Mouse (Mus musculus): ENCODE results near the gene Ift22.

The Ift22 gene

DNA sequence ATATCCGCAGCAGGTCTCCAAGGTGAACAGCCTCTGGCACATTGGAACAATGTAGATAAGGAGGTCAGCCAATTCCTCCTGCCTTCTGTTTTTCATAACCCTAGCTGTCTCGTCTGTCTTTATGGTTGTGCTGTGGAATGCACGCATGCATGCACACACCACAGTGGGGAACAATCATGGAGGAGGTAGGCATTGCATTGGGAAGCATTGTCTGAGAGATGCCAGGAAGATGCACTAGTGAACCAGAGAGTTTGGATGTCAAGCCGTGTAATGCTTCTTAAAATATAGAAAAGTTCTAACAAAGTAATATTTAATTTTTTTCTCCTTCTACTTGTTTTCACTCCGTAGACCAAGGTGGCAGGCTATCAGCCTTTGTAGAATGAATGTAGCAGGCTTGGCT is 25.0 kb downstream of the Ift22 start:
- POLR2A ChIA-PET = interaction anchor here in 2 of 4 experiments (0.7 to 43.5 kb wide), 13 partner anchors 9 to 61 kb away, joined by 3 to 1492 read pairs (median 4); partner anchors contain the start of genes Cldn15 (in 2 of the 2), Fis1 (in 2 of the 2), Ift22 (in 1 of the 2) and Plod3 (in 1 of the 2)
- CTCF ChIA-PET = interaction anchor here in 1 of 4 experiments (2.1 kb wide), 2 partner anchors 29 to 189 kb away, joined by 6 to 11 read pairs; no protein-coding TSS in a partner anchor

GRCm38 (mm10) chr5:136933930-136934329 is 26.0 kb downstream of the Ift22 start:
- CTCF ChIA-PET = interaction anchor here in 3 of 4 experiments (0.5 to 2.1 kb wide), 6 partner anchors 21 to 1259 kb away, joined by 3 to 6 read pairs (median 4); no protein-coding TSS in a partner anchor
- POLR2A ChIA-PET = interaction anchor here (0.6 to 43.5 kb wide), 16 partner anchors 8 to 188 kb away, joined by 3 to 1492 read pairs (median 4); partner anchors contain the start of genes Cldn15 (in 3 of the 4), Fis1 (in 3 of the 4), Ap1s1 (in 2 of the 4) and Plod3 (in 1 of the 4)

- CTCF ChIA-PET = interaction anchor here (0.5 to 4.0 kb wide), 59 partner anchors 7 to 566 kb away, joined by 3 to 35 read pairs (median 4); partner anchors contain the start of genes Ift22 (in 3 of the 4), Cldn15 (in 2 of the 4), Fis1 (in 1 of the 4) and Plod3 (in 1 of the 4)
Measured at GRCm38 (mm10) chr5:136935905-136936695, 28.1 kb downstream of the Ift22 start.

GRCm38 (mm10) chr5:136936750-136937149 is 28.8 kb downstream of the Ift22 start:
- POLR2A ChIA-PET = interaction anchor here (0.8 to 43.5 kb wide), 14 partner anchors 7 to 188 kb away, joined by 3 to 1492 read pairs (median 8); partner anchors contain the start of genes Fis1 (in 4 of the 4), Cldn15 (in 2 of the 4) and Plod3 (in 1 of the 4)

More at GRCm38 (mm10) chr5:136935905-136936695, 28.1 kb downstream of the Ift22 start:
- POLR2A ChIA-PET = interaction anchor here (0.5 to 43.5 kb wide), 27 partner anchors 7 to 166 kb away, joined by 3 to 1492 read pairs (median 4); partner anchors contain the start of genes Fis1 (in 4 of the 4), Cldn15 (in 2 of the 4), Plod3 (in 2 of the 4) and Serpine1 (in 2 of the 4)

GRCm38 (mm10) chr5:136937621-136938020 is 29.7 kb downstream of the Ift22 start:
- ChIA-PET POLR2A (interaction anchor here in 3 of 4 experiments (0.5 to 43.5 kb wide), 7 partner anchors 16 to 49 kb away, joined by 4 to 1492 read pairs (median 9); partner anchors contain the start of genes Fis1 (in 3 of the 3), Cldn15 (in 2 of the 3) and Plod3 (in 1 of the 3)), CTCF (interaction anchor here in 3 of 4 experiments (1.1 to 4.0 kb wide), 10 partner anchors 9 to 49 kb away, joined by 4 to 35 read pairs (median 14); partner anchors contain the start of genes Fis1 (in 1 of the 3) and Plod3 (in 1 of the 3))

More at GRCm38 (mm10) chr5:136936750-136937149, 28.8 kb downstream of the Ift22 start:
- CTCF ChIA-PET = interaction anchor here (0.5 to 4.0 kb wide), 34 partner anchors 8 to 341 kb away, joined by 3 to 35 read pairs (median 5); partner anchors contain the start of genes Fis1 (in 2 of the 4), Cldn15 (in 1 of the 4), Ift22 (in 1 of the 4) and Plod3 (in 1 of the 4)

- POLR2A ChIA-PET = interaction anchor here in 2 of 4 experiments (0.5 to 43.5 kb wide), 6 partner anchors 10 to 837 kb away, joined by 3 to 1492 read pairs (median 4); partner anchors contain the start of genes Cldn15 (in 2 of the 2), Fis1 (in 2 of the 2) and Plod3 (in 1 of the 2)
- CTCF ChIA-PET = interaction anchor here in 1 of 4 experiments (0.6 to 4.0 kb wide), 5 partner anchors 20 to 347 kb away, joined by 3 to 35 read pairs (median 5); no protein-coding TSS in a partner anchor
Measured at GRCm38 (mm10) chr5:136939284-136939683, 31.3 kb downstream of the Ift22 start.

DNA sequence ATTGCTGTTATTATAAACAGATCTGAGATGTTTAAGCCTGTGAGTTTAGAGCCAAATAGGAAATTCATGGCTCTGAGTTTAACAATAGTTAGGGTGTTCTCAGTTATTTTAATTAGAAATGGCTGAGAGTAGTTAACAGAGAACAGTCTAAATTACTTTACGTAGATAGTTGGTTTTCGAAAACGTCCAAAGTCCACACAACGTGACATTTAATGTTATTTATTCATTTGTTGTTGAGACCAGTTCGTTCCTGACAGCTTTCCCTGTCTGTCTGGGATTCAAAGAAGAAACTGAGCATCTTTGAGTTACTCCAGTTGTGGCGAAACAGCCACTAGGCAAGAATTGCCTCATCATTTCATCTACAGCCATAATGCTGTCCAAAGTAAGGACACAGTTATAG is 32.1 kb downstream of the Ift22 start:
- POLR2A ChIA-PET = interaction anchor here (0.6 to 43.5 kb wide), 12 partner anchors 8 to 635 kb away, joined by 3 to 1492 read pairs (median 4); partner anchors contain the start of genes Fis1 (in 3 of the 4), Cldn15 (in 2 of the 4), Ap1s1 (in 1 of the 4) and Plod3 (in 1 of the 4)
- CTCF ChIA-PET = interaction anchor here in 2 of 4 experiments (0.6 kb wide), 2 partner anchors 57 to 347 kb away, joined by 3 to 4 read pairs; partner anchors contain the start of gene Col26a1 (in 1 of the 2)

- ChIA-PET CTCF (interaction anchor here (0.6 to 1.9 kb wide), 13 partner anchors 11 to 1040 kb away, joined by 3 to 20 read pairs (median 4); partner anchors contain the start of gene Fis1 (in 2 of the 4)), POLR2A (interaction anchor here (0.6 to 43.5 kb wide), 24 partner anchors 8 to 1823 kb away, joined by 3 to 1492 read pairs (median 4); partner anchors contain the start of genes Cldn15 (in 3 of the 4), Fis1 (in 3 of the 4), Ap1s1 (in 1 of the 4) and Pcolce (in 1 of the 4))
Measured at GRCm38 (mm10) chr5:136940845-136941560, 33.1 kb downstream of the Ift22 start.

- CTCF ChIA-PET = interaction anchor here in 3 of 4 experiments (0.8 to 2.5 kb wide), 12 partner anchors 9 to 67 kb away, joined by 3 to 12 read pairs (median 6); partner anchors contain the start of gene Fis1 (in 2 of the 3)
- POLR2A ChIA-PET = interaction anchor here (0.6 to 43.5 kb wide), 27 partner anchors 7 to 980 kb away, joined by 3 to 1492 read pairs (median 4); partner anchors contain the start of genes Fis1 (in 4 of the 4), Plod3 (in 3 of the 4), Cldn15 (in 2 of the 4) and Pop7 (in 1 of the 4)
Measured at GRCm38 (mm10) chr5:136942781-136943180, 34.8 kb downstream of the Ift22 start.

DNA sequence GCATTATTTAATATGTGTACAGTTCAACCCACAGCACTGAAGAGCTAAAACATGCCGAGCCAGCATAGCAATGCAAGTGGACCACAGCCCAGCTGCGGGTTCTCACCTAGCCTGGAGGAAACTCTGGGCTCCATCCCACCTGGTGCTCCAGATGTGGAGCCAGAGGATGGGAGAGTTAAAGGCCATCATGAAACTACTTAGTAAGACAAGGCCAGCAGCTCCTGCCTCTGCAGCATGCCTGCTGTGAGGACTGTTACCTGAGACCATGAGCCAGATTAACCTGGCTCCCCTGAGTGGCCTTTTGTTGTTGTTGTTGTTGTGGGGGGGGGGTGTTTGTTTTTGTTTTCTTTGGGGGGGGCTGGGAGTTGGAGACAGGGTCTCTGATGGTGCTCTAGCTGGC is 35.4 kb downstream of the Ift22 start:
- ChIA-PET POLR2A (interaction anchor here (0.6 to 43.5 kb wide), 21 partner anchors 8 to 981 kb away, joined by 3 to 1492 read pairs (median 4); partner anchors contain the start of genes Fis1 (in 4 of the 4), Cldn15 (in 2 of the 4) and Srrt (in 1 of the 4)), CTCF (interaction anchor here in 3 of 4 experiments (0.6 to 2.5 kb wide), 18 partner anchors 9 to 121 kb away, joined by 3 to 12 read pairs (median 6); partner anchors contain the start of genes Fis1 (in 2 of the 3) and Cldn15 (in 1 of the 3))

GRCm38 (mm10) chr5:136945084-136945483 is 37.1 kb downstream of the Ift22 start:
- ChIA-PET CTCF (interaction anchor here in 2 of 4 experiments (1.7 to 1.8 kb wide), 2 partner anchors 9 to 16 kb away, joined by 4 read pairs; no protein-coding TSS in a partner anchor), POLR2A (interaction anchor here in 3 of 4 experiments (0.5 to 43.5 kb wide), 6 partner anchors 10 to 21 kb away, joined by 3 to 1492 read pairs (median 33); partner anchors contain the start of genes Cldn15 (in 2 of the 3) and Fis1 (in 2 of the 3))

DNA sequence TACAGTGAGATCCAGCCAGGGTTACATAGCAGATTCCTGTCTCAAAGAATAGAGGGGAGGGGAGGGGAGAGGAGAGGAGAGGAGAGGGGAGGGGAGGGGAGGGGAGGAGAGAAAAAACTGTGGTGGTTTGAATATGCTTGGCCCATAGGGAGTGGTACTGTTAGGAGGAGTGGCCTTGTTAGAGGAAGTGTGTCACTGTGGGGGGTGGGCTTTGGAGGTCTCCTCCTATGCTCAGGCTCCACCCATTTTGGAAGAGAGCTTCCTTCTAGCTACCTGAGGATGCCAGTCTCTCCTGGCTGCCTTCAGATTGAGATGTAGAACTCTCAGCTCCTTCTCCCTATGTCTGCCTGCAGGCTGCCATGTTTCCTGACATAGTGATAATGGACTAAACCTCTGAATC is 39.9 kb downstream of the Ift22 start:
- ChIA-PET POLR2A (interaction anchor here (0.6 to 43.5 kb wide), 8 partner anchors 1 to 681 kb away, joined by 3 to 1492 read pairs (median 456); partner anchors contain the start of genes Cldn15 (in 2 of the 4) and Fis1 (in 2 of the 4)), CTCF (interaction anchor here (0.6 to 1.9 kb wide), 7 partner anchors 12 to 339 kb away, joined by 3 to 9 read pairs (median 3); partner anchors contain the start of gene Ache (in 1 of the 4))

DNA sequence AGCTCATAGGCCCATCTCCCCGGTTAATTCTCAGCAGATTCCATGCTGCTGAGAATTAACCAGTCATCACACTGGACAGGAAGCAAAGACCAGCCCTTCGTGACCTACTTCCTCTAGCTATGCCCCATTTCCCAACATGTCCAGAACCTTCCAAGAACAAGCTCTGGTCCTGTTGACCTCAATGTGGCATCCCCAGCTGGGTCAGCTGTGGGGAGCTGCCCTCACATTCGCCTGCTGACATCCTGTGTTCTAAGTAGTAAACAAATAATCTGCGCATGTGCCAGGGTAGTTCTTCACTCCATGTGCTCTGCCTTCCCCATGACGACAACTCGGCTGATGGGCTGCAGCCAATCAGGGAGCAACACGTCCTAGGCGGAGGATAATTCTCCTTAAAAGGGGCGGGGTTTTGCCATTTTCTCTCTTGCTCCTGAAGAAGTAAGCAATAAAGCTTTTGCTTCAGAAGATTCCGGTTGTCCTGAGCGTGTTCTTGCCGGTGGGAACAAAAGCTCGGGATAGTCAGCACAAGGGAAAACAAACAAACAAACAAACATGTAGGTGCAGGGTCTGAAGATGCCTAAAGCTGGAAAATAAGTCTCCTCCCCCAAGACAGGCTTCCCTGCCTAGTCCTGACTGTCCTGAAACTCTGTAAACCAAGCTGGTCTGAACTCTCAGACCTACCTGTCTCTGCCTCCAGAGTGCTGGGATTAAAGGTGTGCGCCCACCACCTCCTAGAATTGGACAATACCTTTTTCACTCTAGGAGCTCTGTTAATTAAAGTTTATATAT is 41.8 kb downstream of the Ift22 start:
- CTCF ChIA-PET = interaction anchor here in 2 of 4 experiments (0.6 to 4.7 kb wide), 6 partner anchors 13 to 21 kb away, joined by 3 to 27 read pairs (median 4); no protein-coding TSS in a partner anchor
- POLR2A ChIA-PET = interaction anchor here in 3 of 4 experiments (0.6 to 43.5 kb wide), 15 partner anchors 3 to 987 kb away, joined by 3 to 1492 read pairs (median 7); partner anchors contain the start of genes Cldn15 (in 2 of the 3), Fis1 (in 2 of the 3), Ap1s1 (in 1 of the 3) and Serpine1 (in 1 of the 3)

- CTCF ChIA-PET = interaction anchor here in 3 of 4 experiments (0.6 to 4.7 kb wide), 7 partner anchors 12 to 31 kb away, joined by 3 to 27 read pairs (median 4); no protein-coding TSS in a partner anchor
- POLR2A ChIA-PET = interaction anchor here (0.6 to 43.5 kb wide), 19 partner anchors 4 to 988 kb away, joined by 3 to 1492 read pairs (median 8); partner anchors contain the start of genes Cldn15 (in 2 of the 4), Fis1 (in 2 of the 4), Ap1s1 (in 1 of the 4) and Plod3 (in 1 of the 4)
Measured at GRCm38 (mm10) chr5:136950521-136950920, 42.6 kb downstream of the Ift22 start.

DNA sequence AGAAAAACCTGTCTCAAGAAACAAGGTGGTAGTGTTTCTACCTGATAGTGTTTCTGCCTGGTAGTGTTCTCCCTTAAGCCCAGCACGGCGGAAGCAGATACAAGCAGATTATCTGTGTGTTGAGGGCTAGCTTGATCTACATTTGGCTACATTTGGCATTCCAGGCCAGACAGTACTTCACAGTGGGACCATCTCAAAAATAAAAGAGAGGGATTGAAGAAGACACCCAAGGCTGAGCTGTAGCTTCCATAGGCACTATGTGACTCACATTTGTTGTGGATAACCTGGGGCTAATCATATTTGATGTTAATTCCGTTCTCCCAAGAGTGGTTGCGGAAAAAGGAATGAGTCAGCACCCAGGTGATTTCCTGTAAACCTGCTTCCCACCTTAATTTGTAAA is 44.2 kb downstream of the Ift22 start:
- ChIA-PET POLR2A (interaction anchor here (0.6 to 43.5 kb wide), 49 partner anchors 5 to 995 kb away, joined by 3 to 1492 read pairs (median 5); partner anchors contain the start of genes Ap1s1 (in 2 of the 4), Cldn15 (in 2 of the 4), Fis1 (in 2 of the 4) and Ift22 (in 2 of the 4)), CTCF (interaction anchor here (0.6 to 4.7 kb wide), 16 partner anchors 9 to 792 kb away, joined by 3 to 37 read pairs (median 7); no protein-coding TSS in a partner anchor)
